Mouse (Mus musculus) intestine, postnatal 0 days (tissue): ENCODE data around the gene Terf2. TPM values are rescaled to one million over a fixed set of nuclear protein-coding genes. Genes with fewer than 3 reads are reported as not detected.

Experiments
- ATAC-seq: fragments of 200-750 bp; cut with Nextera tagmentation; 2 replicates; pipeline ENCODE4 v1.8.0; 2017; ENCODE audit warnings: mild to moderate bottlenecking, moderate TSS enrichment, moderate library complexity
- H3K27ac ChIP-seq: fragments of 300-500 bp; sonication (generic); 2 replicates; pipeline ENCODE4 v1.5.1; 2014; ENCODE audit warnings: mild to moderate bottlenecking, low read depth, low read length, moderate library complexity
- H3K27me3 ChIP-seq: fragments of 300-500 bp; sonication (generic); replicated peaks from 2 replicates; pipeline ENCODE4 v1.6.1; 2014; ENCODE audit warnings: low read length, mixed read lengths; ENCODE audit not compliant: control insufficient read depth, insufficient read depth
- H3K36me3 ChIP-seq: fragments of 300-500 bp; sonication (generic); 2 replicates; pipeline ENCODE4 v1.6.1; 2014; ENCODE audit warnings: mild to moderate bottlenecking, moderate library complexity; ENCODE audit not compliant: control insufficient read depth, insufficient read depth
- H3K4me1 ChIP-seq: fragments of 300-500 bp; sonication (generic); replicated peaks from 2 replicates; pipeline ENCODE4 v1.6.1; 2014; ENCODE audit warnings: antibody characterized with exemption, low read length, mixed read lengths; ENCODE audit not compliant: control insufficient read depth, insufficient read depth
- H3K4me2 ChIP-seq: fragments of 300-500 bp; sonication (generic); replicated peaks from 2 replicates; pipeline ENCODE4 v1.6.1; 2014; ENCODE audit warnings: low read depth, mild to moderate bottlenecking, moderate library complexity
- H3K4me3 ChIP-seq: fragments of 300-500 bp; sonication (generic); 2 replicates; pipeline ENCODE4 v1.5.1; 2014; ENCODE audit warnings: low read depth, low read length
- H3K9ac ChIP-seq: fragments of 300-500 bp; sonication (generic); 2 replicates; pipeline ENCODE4 v1.6.1; 2014; ENCODE audit warnings: mild to moderate bottlenecking, low read depth, low read length
- H3K9me3 ChIP-seq: fragments of 300-500 bp; sonication (generic); 2 replicates; pipeline ENCODE4 v1.6.1; 2016; ENCODE audit warnings: mixed run types; ENCODE audit not compliant: control insufficient read depth
- CTCF ChIP-seq: sonication (generic); IDR thresholded peaks from 2 replicates; pipeline ENCODE4 v1.5.1; 2016; ENCODE audit warnings: low read depth, mild to moderate bottlenecking, control low read depth, antibody characterized with exemption, moderate library complexity
- WGBS: fragments of 180-500 bp; shearing (Covaris S2); extraction: QIAGEN DNeasy Blood & Tissue Kit; methylation state at CpG from one replicate; pipeline ENCODE4 v1.1.7; 2014; 5-methylcytosine and 5-hydroxymethylcytosine counted together
- polyA plus RNA-seq: library from polyadenylated mRNA; unstranded; fragments of >200 nt; fragmentation: Nextera tagmentation; extraction: Ambion mirVana; gene quantifications from 2 replicates; pipeline ENCODE4 v1.2.1, GENCODE M21; 2015

Terf2 gene
- polyA plus RNA-seq, 1 experiment from 2014 or later: 11.2 TPM

GRCm38 (mm10) chr8:107123063-107123614 lies 26.8 kb upstream of the Terf2 start:
- Histone ChIP-seq H3K36me3 (no peaks in the 10 kb centered on the region), H3K27ac (no peak overlapping the region), H3K4me2 (no peak overlapping the region), H3K27me3 (no peaks in the 10 kb centered on the region), H3K4me3 (no peak overlapping the region), H3K9me3 (no peaks in the 10 kb centered on the region), H3K4me1 (peaks cover 5% of the 10 kb centered on the region; the same call in 1 of the 2 replicates), H3K9ac (no peak overlapping the region)
- no peak for TF ChIP-seq CTCF
- whole genome bisulfite sequencing: 12% methylated on average over 9 of the region's 9 CpGs
- ATAC-seq: no peak

- no peak for TF ChIP-seq CTCF
- 84% methylated on average over 7 of the region's 7 CpGs for WGBS
- Histone ChIP-seq H3K27ac (no peak overlapping the region), H3K9ac (no peak overlapping the region), H3K4me2 (no peak overlapping the region), H3K9me3 (no peaks in the 10 kb centered on the region), H3K36me3 (no peaks in the 10 kb centered on the region), H3K27me3 (no peaks in the 10 kb centered on the region), H3K4me3 (no peak overlapping the region), H3K4me1 (peaks cover 8% of the 10 kb centered on the region)
- no peak for ATAC-seq
Observed at GRCm38 (mm10) chr8:107121681-107122291, 25.4 kb upstream of the Terf2 start.

- Histone ChIP-seq H3K27me3 (no peaks in the 10 kb centered on the region), H3K27ac (no peak overlapping the region), H3K4me2 (no peak overlapping the region), H3K4me3 (no peak overlapping the region), H3K4me1 (peaks cover 10% of the 10 kb centered on the region), H3K9ac (no peak overlapping the region), H3K9me3 (no peaks in the 10 kb centered on the region), H3K36me3 (no peaks in the 10 kb centered on the region)
- peak; percentile 46 for TF ChIP-seq CTCF
- ATAC-seq: no peak
Observed at GRCm38 (mm10) chr8:107120806-107121205, 24.5 kb upstream of the Terf2 start.

- Histone ChIP-seq H3K9ac (no peak overlapping the region), H3K27me3 (no peaks in the 10 kb centered on the region), H3K4me2 (peak overlapping the region; percentile 44), H3K4me1 (peaks cover 10% of the 10 kb centered on the region), H3K36me3 (no peaks in the 10 kb centered on the region), H3K4me3 (no peak overlapping the region), H3K27ac (no peak overlapping the region; the same call in 1 of the 2 replicates), H3K9me3 (no peaks in the 10 kb centered on the region)
- no peak for TF ChIP-seq CTCF
- WGBS: 41% methylated on average over 9 of the region's 9 CpGs
- no peak for ATAC-seq
Observed at GRCm38 (mm10) chr8:107119412-107119811, 23.1 kb upstream of the Terf2 start.

GRCm38 (mm10) chr8:107118803-107119233 lies 22.5 kb upstream of the Terf2 start:
- no peak overlapping the region for H3K9ac ChIP-seq
- H3K4me1 ChIP-seq: peaks cover 10% of the 10 kb centered on the region
- H3K36me3 ChIP-seq: no peaks in the 10 kb centered on the region
- WGBS: 19% methylated on average over 7 of the region's 7 CpGs
- no peaks in the 10 kb centered on the region for H3K27me3 ChIP-seq
- no peak overlapping the region for H3K4me3 ChIP-seq
- H3K9me3 ChIP-seq: no peaks in the 10 kb centered on the region
- ATAC-seq: peak; percentile 63
- TF ChIP-seq CTCF: no peak
- peak overlapping the region; percentile 44 for H3K4me2 ChIP-seq
- peak overlapping the region; percentile 57 for H3K27ac ChIP-seq

- Histone ChIP-seq H3K4me1 (peaks cover 10% of the 10 kb centered on the region), H3K9ac (no peak overlapping the region), H3K4me2 (no peak overlapping the region), H3K36me3 (no peaks in the 10 kb centered on the region), H3K9me3 (no peaks in the 10 kb centered on the region), H3K4me3 (no peak overlapping the region), H3K27ac (no peak overlapping the region), H3K27me3 (no peaks in the 10 kb centered on the region)
- no peak for TF ChIP-seq CTCF
- WGBS: 2% methylated on average over 2 of the region's 2 CpGs
- ATAC-seq: peak; percentile 70
Observed at GRCm38 (mm10) chr8:107117019-107117418, 20.7 kb upstream of the Terf2 start.
